ENCODE assay signal across 26 mouse cellular contexts in the genomic region with DNA sequence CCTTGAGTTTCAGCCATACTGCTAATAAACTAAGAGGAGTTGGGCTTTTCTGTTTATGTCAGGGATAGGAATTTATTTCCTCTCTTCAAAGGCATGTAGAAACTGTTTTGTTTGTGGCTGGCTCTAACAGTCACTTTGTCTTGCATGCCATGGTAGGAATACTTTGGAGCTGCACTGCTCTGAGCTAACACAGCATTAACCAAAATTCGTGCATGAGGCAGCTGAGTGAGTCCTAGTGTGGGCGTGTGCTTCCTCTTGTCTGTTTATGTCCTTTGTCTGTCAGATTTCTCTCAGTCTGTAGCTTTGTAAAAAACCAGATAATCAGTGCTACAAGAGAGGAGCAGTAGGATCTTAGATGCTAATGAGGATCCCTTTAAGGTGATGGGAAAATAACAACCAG. TPM values are rescaled to one million over a fixed set of nuclear protein-coding genes. Genes with fewer than 3 reads are reported as not detected.
DNase-seq lines count a peak whose midpoint lies in the region; ATAC-seq and TF ChIP-seq lines count a peak whose summit lies in the region.
"Had no signal": no experiment of that assay in that cellular context is flagged by ENCODE, and none has a peak within 500 bp of the region (broad histone marks: within the 10 kb centered on the region; RNA-seq: fewer than 3 reads in every experiment).

No protein-coding gene starts in this region.

- ATAC-seq in frontal cortex, adult (ENCODE audit: low TSS enrichment): peak; percentile 19; the same call in 1 of the 2 replicates
- no peak for ATAC-seq in midbrain, embryonic 11.5 days (ENCODE audit: low FRiP score)
- ATAC-seq: activated CD4-positive, CD25-positive, alpha-beta regulatory T cell, adult 4 months; CD4-positive, CD25-positive, alpha-beta regulatory T cell, adult 4 months; forebrain, embryonic 13.5 days; forebrain, embryonic 15.5 days; Patski had no signal

- H3K4me3 ChIP-seq in midbrain, embryonic 11.5 days (ENCODE audit: low read depth, low read length): no peak overlapping the region
- no peak overlapping the region for H3K4me3 ChIP-seq in midbrain, embryonic 10.5 days
- no peak overlapping the region for H3K4me3 ChIP-seq in left cerebral cortex, adult 2 months
- H3K4me3 ChIP-seq: embryonic facial prominence, embryonic 10.5 days; embryonic facial prominence, embryonic 12.5 days; forebrain, embryonic 13.5 days; forebrain, embryonic 15.5 days had no signal

- H3K27me3 ChIP-seq in midbrain, embryonic 11.5 days (ENCODE audit: control insufficient read depth, insufficient read depth, low read length): no peaks in the 10 kb centered on the region
- no peaks in the 10 kb centered on the region for H3K27me3 ChIP-seq in midbrain, embryonic 10.5 days (ENCODE audit: low read depth, poor library complexity, severe bottlenecking)
- H3K27me3 ChIP-seq: CH12.LX; embryonic facial prominence, embryonic 12.5 days; forebrain, embryonic 13.5 days; forebrain, embryonic 15.5 days; Patski had no signal

- H3K27ac ChIP-seq in midbrain, embryonic 11.5 days (ENCODE audit: low read depth, low read length): no peak overlapping the region
- no peak overlapping the region for H3K27ac ChIP-seq in midbrain, embryonic 10.5 days (replicated peaks)
- no peak overlapping the region for H3K27ac ChIP-seq in left cerebral cortex, adult 2 months
- H3K27ac ChIP-seq: embryonic facial prominence, embryonic 10.5 days; embryonic facial prominence, embryonic 12.5 days; forebrain, embryonic 13.5 days; forebrain, embryonic 15.5 days had no signal

- no peak overlapping the region for H3K9ac ChIP-seq in midbrain, embryonic 11.5 days (ENCODE audit: low read length)
- H3K9ac ChIP-seq: embryonic facial prominence, embryonic 12.5 days; forebrain, embryonic 13.5 days; forebrain, embryonic 15.5 days had no signal

- H3K4me2 ChIP-seq in midbrain, embryonic 11.5 days: no peak overlapping the region
- H3K4me2 ChIP-seq: embryonic facial prominence, embryonic 12.5 days; forebrain, embryonic 13.5 days; forebrain, embryonic 15.5 days had no signal

- H3K4me1 ChIP-seq in midbrain, embryonic 11.5 days (ENCODE audit: control insufficient read depth, insufficient read depth, low read length): no peaks in the 10 kb centered on the region
- H3K4me1 ChIP-seq in midbrain, embryonic 10.5 days: no peaks in the 10 kb centered on the region
- H3K4me1 ChIP-seq: embryonic facial prominence, embryonic 10.5 days; embryonic facial prominence, embryonic 12.5 days; forebrain, embryonic 13.5 days; forebrain, embryonic 15.5 days had no signal

- no peaks in the 10 kb centered on the region for H3K36me3 ChIP-seq in midbrain, embryonic 11.5 days (ENCODE audit: control insufficient read depth, insufficient read depth, low read length)
- peaks cover 11% of the 10 kb centered on the region for H3K36me3 ChIP-seq in midbrain, embryonic 10.5 days

- DNase-seq in frontal cortex, adult 2 months (ENCODE audit: extremely low spot score in 1 of 2, low spot score in 1 of 2): no peak
- peak; percentile 35 for DNase-seq in layer of hippocampus, adult 9-11 months
- DNase-seq in layer of hippocampus, postnatal 14 days (ENCODE audit: low spot score in 2 of 2): no peak
- peak; percentile 75 for DNase-seq in midbrain, embryonic 11.5 days (ENCODE audit: low spot score, missing footprints)
- DNase-seq in midbrain, embryonic 10.5 days (ENCODE audit: low spot score): no peak
- no peak for DNase-seq in left cerebral cortex, adult 2 months (ENCODE audit: extremely low spot score in 1 of 2, low spot score in 2 of 2)
- DNase-seq: adrenal gland, adult 8-10 months; adrenal gland, postnatal 25 days; B cell, adult 2 months; cerebellum, adult 11-12 months; cerebellum, adult 2 months; cerebellum, adult 9-10 months; cerebellum, postnatal 10 days; cerebellum, postnatal 25 days had no signal

- intact Hi-C loops in left cerebral cortex, adult 2 months (cut with DNase I): loop anchor here (5.0 kb wide), 1 partner anchor 154 kb away; no protein-coding TSS in a partner anchor

- TF ChIP-seq CTCF in left cerebral cortex, adult 2 months (IDR thresholded peaks at IDR 0.05): no peak

- H3K9me3 ChIP-seq in midbrain, embryonic 11.5 days (ENCODE audit: control insufficient read depth, low read length): no peaks in the 10 kb centered on the region
- no peaks in the 10 kb centered on the region for H3K9me3 ChIP-seq in midbrain, embryonic 10.5 days (replicated peaks)
- H3K9me3 ChIP-seq: embryonic facial prominence, embryonic 10.5 days; embryonic facial prominence, embryonic 12.5 days; forebrain, embryonic 13.5 days; forebrain, embryonic 15.5 days; G1E had no signal

- 57% methylated on average over 2 of the region's 2 CpGs for WGBS in midbrain, embryonic 11.5 days
- 57% methylated on average over 2 of the region's 2 CpGs for WGBS in midbrain, embryonic 10.5 days

RNA-seq across cellular contexts. Expression of a gene that starts 3.9 kb away (rescaled TPM):
- 0.80 and 0.94 TPM in 2 replicates for polyA plus RNA-seq in frontal cortex, adult 2 months (2012; rRNA removed)
- total RNA-seq in layer of hippocampus, postnatal 14 days (2021): under 1 TPM; 0.41 to 0.45 TPM
- polyA plus RNA-seq in midbrain, embryonic 11.5 days (2014; fragmentation: Nextera tagmentation; extraction: Ambion mirVana): 0.18 and 0.31 TPM in 2 replicates
- polyA plus RNA-seq in midbrain, embryonic 10.5 days (2016; fragmentation: Nextera tagmentation; extraction: Ambion mirVana): 0.15 and 0.26 TPM in 2 replicates
- under 1 TPM; 0.18 to 0.42 TPM for total RNA-seq in left cerebral cortex, adult 2 months (2021)
- total RNA-seq: adrenal gland, adult 18-20 months; adrenal gland, postnatal 25 days; adrenal gland, postnatal 4 days had no signal

RNA-seq across cellular contexts. Expression of a gene that starts 23.2 kb away (rescaled TPM):
- 0.48 and 0.76 TPM in 2 replicates for polyA plus RNA-seq in frontal cortex, adult 2 months (2012; rRNA removed)
- under 1 TPM; 0.25 to 0.57 TPM for total RNA-seq in layer of hippocampus, postnatal 14 days (2021)
- polyA plus RNA-seq in midbrain, embryonic 11.5 days (2014; fragmentation: Nextera tagmentation; extraction: Ambion mirVana): 0.19 and 0.22 TPM in 2 replicates
- polyA plus RNA-seq in midbrain, embryonic 10.5 days (2016; fragmentation: Nextera tagmentation; extraction: Ambion mirVana): 0.04 and 0.20 TPM in 2 replicates
- 1 to 10 TPM in 1 of 2 experiments, under 1 TPM in 1; 0.68 to 1.3 TPM for total RNA-seq in left cerebral cortex, adult 2 months (2021)
- total RNA-seq: adrenal gland, adult 18-20 months; CH12.LX had no signal
- polyA plus RNA-seq: G1E had no signal

Comparison
In these comparisons a context has a peak if more than half of its experiments do, and no peak if none do; other contexts are left out.
1. DNase-seq: peak in layer of hippocampus, adult 9-11 months (single experiment) and midbrain, embryonic 11.5 days (single experiment); none in frontal cortex, adult 2 months (0 of 2), layer of hippocampus, postnatal 14 days (0 of 2), midbrain, embryonic 10.5 days (single experiment) and left cerebral cortex, adult 2 months (0 of 2).